Mouse (Mus musculus) kidney, embryonic 16.5 days (tissue): ENCODE measurements around the gene Olfr1423. TPM values are rescaled to one million over a fixed set of nuclear protein-coding genes. Genes with fewer than 3 reads are reported as not detected.
"Not testable (repeated sequence)": the region's sequence is repeated elsewhere in the genome, so short reads cannot be mapped to it uniquely, and the experiment has no call there.

Experiments
- ATAC-seq: fragments of 200-750 bp; cut with Nextera tagmentation; 2 replicates; pipeline ENCODE4 v1.8.0; 2017; ENCODE audit warnings: moderate TSS enrichment; ENCODE audit not compliant: low FRiP score, low TSS enrichment
- H3K27ac ChIP-seq: fragments of 300-500 bp; sonication (generic); 2 replicates; pipeline ENCODE4 v1.5.1; 2014; ENCODE audit warnings: low read length
- H3K27me3 ChIP-seq: fragments of 300-500 bp; sonication (generic); 2 replicates; pipeline ENCODE4 v1.6.1; 2014; ENCODE audit warnings: low read length, control low read depth, mixed read lengths; ENCODE audit not compliant: insufficient read depth
- H3K36me3 ChIP-seq: fragments of 300-500 bp; sonication (generic); 2 replicates; pipeline ENCODE4 v1.6.1; 2014; ENCODE audit warnings: low read length, control low read depth, mixed read lengths; ENCODE audit not compliant: insufficient read depth
- H3K4me1 ChIP-seq: fragments of 300-500 bp; sonication (generic); 2 replicates; pipeline ENCODE4 v1.6.1; 2014; ENCODE audit warnings: low read length, control low read depth, mixed read lengths; ENCODE audit not compliant: insufficient read depth
- H3K4me2 ChIP-seq: fragments of 300-500 bp; sonication (generic); replicated peaks from 2 replicates; pipeline ENCODE4 v1.6.1; 2014; ENCODE audit warnings: low read depth, low read length
- H3K4me3 ChIP-seq: fragments of 300-500 bp; sonication (generic); 2 replicates; pipeline ENCODE4 v1.5.1; 2014; ENCODE audit warnings: mild to moderate bottlenecking, low read length
- H3K9ac ChIP-seq: fragments of 300-500 bp; sonication (generic); replicated peaks from 2 replicates; pipeline ENCODE4 v1.6.1; 2014; ENCODE audit warnings: low read length
- H3K9me3 ChIP-seq: fragments of 300-500 bp; sonication (generic); 2 replicates; pipeline ENCODE4 v1.6.1; 2016; ENCODE audit warnings: low read length, control low read depth
- WGBS: fragments of 180-500 bp; shearing (Covaris S2); extraction: QIAGEN DNeasy Blood & Tissue Kit; methylation state at CpG from one replicate; pipeline ENCODE4 v1.1.7; 2014; 5-methylcytosine and 5-hydroxymethylcytosine counted together
- polyA plus RNA-seq: library from polyadenylated mRNA; unstranded; fragments of >200 nt; fragmentation: Nextera tagmentation; extraction: Ambion mirVana; gene quantifications from 2 replicates; pipeline ENCODE4 v1.2.1, GENCODE M21; 2015

Olfr1423 gene
- not detected in 2 replicates for polyA plus RNA-seq

DNA sequence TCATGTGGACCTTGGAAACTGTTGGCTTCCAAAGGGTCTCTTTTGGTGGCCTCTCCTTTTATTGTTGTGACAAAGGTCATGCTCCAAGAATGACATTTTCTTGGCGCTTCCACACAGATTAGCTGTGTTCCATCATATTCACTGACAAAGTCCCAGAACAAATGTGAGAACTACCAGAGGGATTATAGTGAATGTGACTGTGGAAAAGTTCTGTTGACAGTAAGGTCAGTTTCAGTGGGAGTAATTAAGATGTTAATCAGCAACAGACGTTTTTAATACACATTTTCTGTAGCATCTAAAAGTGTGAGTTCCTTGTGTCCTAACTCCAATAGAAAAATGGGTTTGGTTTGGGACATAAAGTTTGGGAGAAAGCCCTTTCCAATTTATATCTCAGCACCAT lies at the start of gene Olfr1423:
Olfr1423 (minus strand) TSS at position 101 of the 400 bp plus-strand sequence.
- Histone ChIP-seq H3K4me2 (no peak within 1 kb of the TSS), H3K27ac (no peak within 1 kb of the TSS), H3K4me3 (no peak within 1 kb of the TSS), H3K9ac (no peak within 1 kb of the TSS), H3K9me3 (no peaks in the 10 kb centered on the region), H3K27me3 (no peaks in the 10 kb centered on the region), H3K4me1 (no peaks in the 10 kb centered on the region), H3K36me3 (no peaks in the 10 kb centered on the region)
- ATAC-seq: no peak
- 44% methylated on average over 2 of the region's 2 CpGs for WGBS

DNA sequence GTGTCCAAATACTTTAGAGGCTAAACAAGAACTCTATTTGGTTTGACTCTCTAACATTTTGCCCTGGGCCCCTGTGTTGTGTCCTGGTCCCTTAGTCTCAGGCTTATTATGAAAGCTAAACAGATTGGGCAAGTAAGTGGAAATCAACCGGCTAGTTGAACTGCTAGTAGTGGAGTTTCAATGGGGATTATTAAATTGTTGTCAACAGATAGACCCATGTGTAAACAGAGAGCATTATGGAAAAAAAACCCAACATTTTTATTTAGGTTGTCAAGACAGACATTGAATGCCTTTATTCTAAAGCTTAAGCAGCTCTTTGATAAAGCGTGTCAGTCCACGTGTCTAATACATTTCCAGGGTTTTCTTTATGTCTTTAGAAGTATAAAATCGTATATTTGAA lies 36.5 kb upstream of the Olfr1423 start, which contains the start of gene Olfr1425:
Olfr1425 (minus strand) TSS at position 101 of the 400 bp plus-strand sequence.
- H3K4me3 ChIP-seq, H3K4me2 ChIP-seq, ATAC-seq, H3K9me3 ChIP-seq, H3K4me1 ChIP-seq, H3K9ac ChIP-seq, H3K27ac ChIP-seq, H3K36me3 ChIP-seq, H3K27me3 ChIP-seq: not testable (repeated sequence)
- 82% methylated on average over 4 of the region's 4 CpGs for WGBS

DNA sequence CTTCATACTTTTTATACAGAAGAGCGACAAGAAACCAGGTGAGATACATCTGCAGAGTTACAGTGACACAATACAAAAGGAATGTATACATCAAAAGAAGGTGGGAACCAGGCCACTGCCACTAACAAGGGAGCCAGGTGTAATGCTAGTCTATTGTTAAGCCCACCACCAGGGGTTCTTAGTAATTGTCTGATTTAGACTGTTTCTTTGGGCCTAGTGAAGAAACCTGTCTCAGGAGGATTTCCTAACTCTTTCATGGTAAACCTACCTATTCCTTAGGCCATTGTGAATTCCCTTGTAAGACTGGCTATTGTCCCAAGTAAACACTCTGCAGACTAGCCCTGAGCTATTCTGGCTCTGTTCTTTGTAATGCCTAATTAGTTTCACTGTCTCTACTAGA lies 28.4 kb upstream of the Olfr1423 start:
- not testable (repeated sequence) for H3K4me2 ChIP-seq, H3K27me3 ChIP-seq, H3K4me3 ChIP-seq, ATAC-seq, H3K9me3 ChIP-seq, H3K9ac ChIP-seq, H3K36me3 ChIP-seq, H3K4me1 ChIP-seq, H3K27ac ChIP-seq
- WGBS: 89% methylated on average over 1 of the region's 1 CpGs

GRCm38 (mm10) chr19:12067806-12068205 lies 26.7 kb upstream of the Olfr1423 start:
- H3K4me2 ChIP-seq, H3K9me3 ChIP-seq, H3K4me1 ChIP-seq, H3K27me3 ChIP-seq, ATAC-seq, H3K36me3 ChIP-seq, H3K9ac ChIP-seq, H3K27ac ChIP-seq, H3K4me3 ChIP-seq: not testable (repeated sequence)
- 69% methylated on average over 1 of the region's 1 CpGs for WGBS

GRCm38 (mm10) chr19:12062582-12062981 lies 21.5 kb upstream of the Olfr1423 start, which contains the start of gene Olfr1424:
Olfr1424 (minus strand) TSS chr19:12062682.
- not testable (repeated sequence) for H3K27me3 ChIP-seq, H3K27ac ChIP-seq, H3K9ac ChIP-seq, H3K4me1 ChIP-seq, H3K4me3 ChIP-seq, H3K4me2 ChIP-seq, H3K36me3 ChIP-seq, H3K9me3 ChIP-seq, ATAC-seq
- WGBS: 90% methylated on average over 1 of the region's 1 CpGs

- Histone ChIP-seq H3K4me2 (no peak overlapping the region), H3K27ac (no peak overlapping the region), H3K9ac (no peak overlapping the region), H3K27me3 (no peaks in the 10 kb centered on the region), H3K9me3 (no peaks in the 10 kb centered on the region), H3K4me3 (no peak overlapping the region), H3K4me1 (no peaks in the 10 kb centered on the region), H3K36me3 (no peaks in the 10 kb centered on the region)
- WGBS: 90% methylated on average over 5 of the region's 5 CpGs
- no peak for ATAC-seq
These were observed 2.0 kb upstream of the Olfr1423 start for GRCm38 (mm10) chr19:12043163-12043562.

- Histone ChIP-seq H3K4me2 (no peak overlapping the region), H3K9me3 (no peaks in the 10 kb centered on the region), H3K27me3 (no peaks in the 10 kb centered on the region), H3K9ac (no peak overlapping the region), H3K36me3 (no peaks in the 10 kb centered on the region), H3K27ac (no peak overlapping the region), H3K4me3 (no peak overlapping the region), H3K4me1 (no peaks in the 10 kb centered on the region)
- no peak for ATAC-seq
These were observed 3.4 kb downstream of the Olfr1423 start for GRCm38 (mm10) chr19:12037727-12038126.

GRCm38 (mm10) chr19:12026606-12027005 lies 14.5 kb downstream of the Olfr1423 start:
- no peak overlapping the region for H3K27ac ChIP-seq
- no peak overlapping the region for H3K4me2 ChIP-seq
- WGBS: 87% methylated on average over 2 of the region's 2 CpGs
- ATAC-seq: no peak
- H3K9me3 ChIP-seq: no peaks in the 10 kb centered on the region
- no peak overlapping the region for H3K9ac ChIP-seq
- H3K36me3 ChIP-seq: no peaks in the 10 kb centered on the region
- H3K4me1 ChIP-seq: no peaks in the 10 kb centered on the region
- no peaks in the 10 kb centered on the region for H3K27me3 ChIP-seq
- H3K4me3 ChIP-seq: no peak overlapping the region

GRCm38 (mm10) chr19:12025333-12025732 lies 15.8 kb downstream of the Olfr1423 start:
- no peaks in the 10 kb centered on the region for H3K4me1 ChIP-seq
- 95% methylated on average over 3 of the region's 3 CpGs for WGBS
- H3K4me2 ChIP-seq: no peak overlapping the region
- no peak for ATAC-seq
- no peak overlapping the region for H3K9ac ChIP-seq
- no peaks in the 10 kb centered on the region for H3K27me3 ChIP-seq
- H3K4me3 ChIP-seq: no peak overlapping the region
- H3K9me3 ChIP-seq: no peaks in the 10 kb centered on the region
- no peak overlapping the region for H3K27ac ChIP-seq
- no peaks in the 10 kb centered on the region for H3K36me3 ChIP-seq

DNA sequence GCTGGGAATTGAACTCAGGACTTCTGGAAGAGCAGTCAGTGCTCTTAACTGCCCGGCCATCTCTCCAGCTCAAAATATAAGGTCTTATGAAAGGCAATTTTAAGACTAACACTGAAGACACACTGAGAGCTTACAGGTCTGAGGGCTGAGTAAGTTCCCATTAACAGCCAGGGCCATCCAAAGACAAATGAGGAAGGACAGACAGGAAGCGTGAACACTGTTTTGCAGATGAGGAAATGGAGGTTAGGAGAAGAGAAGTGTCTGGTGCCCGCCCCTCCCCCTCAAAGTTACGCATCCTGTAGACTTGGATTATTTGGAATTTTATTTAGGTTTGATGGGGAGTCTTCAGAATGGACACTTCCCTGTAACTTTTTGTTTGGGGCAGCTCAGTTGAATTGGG lies 17.0 kb downstream of the Olfr1423 start:
- H3K9me3 ChIP-seq: no peaks in the 10 kb centered on the region
- no peaks in the 10 kb centered on the region for H3K4me1 ChIP-seq
- no peaks in the 10 kb centered on the region for H3K36me3 ChIP-seq
- no peak overlapping the region for H3K27ac ChIP-seq
- H3K4me3 ChIP-seq: no peak overlapping the region
- H3K27me3 ChIP-seq: no peaks in the 10 kb centered on the region
- no peak overlapping the region for H3K4me2 ChIP-seq
- no peak for ATAC-seq
- no peak overlapping the region for H3K9ac ChIP-seq
- WGBS: 78% methylated on average over 4 of the region's 4 CpGs
